Mouse (Mus musculus): ENCODE measurements around the gene 2310057M21Rik. TPM values are rescaled to one million over a fixed set of nuclear protein-coding genes. Genes with fewer than 3 reads are reported as not detected.

2310057M21Rik gene
- polyA plus RNA-seq, 1 experiment from 2014 or later, result 24.0 TPM

- Histone ChIP-seq H3K27ac (replicated peaks) (no peak overlapping the region), H3K4me3 (no peak overlapping the region), H3K27me3 (ENCODE audit: low read depth, poor library complexity, severe bottlenecking) (no peaks in the 10 kb centered on the region), H3K36me3 (no peaks in the 10 kb centered on the region), H3K9me3 (replicated peaks) (no peaks in the 10 kb centered on the region), H3K4me1 (no peaks in the 10 kb centered on the region)
- 82% methylated on average over 8 of the region's 8 CpGs for WGBS
- DNase-seq (ENCODE audit: low spot score), result no peak
These were observed 59.2 kb downstream of the 2310057M21Rik start for GRCm38 (mm10) chr7:131303340-131303739.

DNA sequence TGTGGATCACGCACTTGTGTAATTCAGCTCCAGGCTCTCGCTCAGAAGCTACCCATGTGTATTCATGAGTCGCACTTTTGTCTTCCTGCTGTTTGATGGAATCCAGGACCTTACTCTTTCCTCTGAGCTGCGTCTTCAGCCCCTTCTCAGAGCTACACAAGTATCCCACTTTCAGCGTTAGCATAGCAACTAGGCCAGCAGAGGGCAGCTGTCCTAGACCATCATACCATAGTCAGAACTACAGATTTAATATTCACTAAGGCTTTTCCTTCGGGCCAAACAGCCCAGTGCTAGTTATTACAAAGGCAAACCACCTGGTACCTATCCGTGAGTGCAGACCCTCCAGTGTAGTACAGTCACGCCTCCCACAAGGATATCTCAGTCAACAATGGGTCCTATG, 65.4 kb downstream of the 2310057M21Rik start:
- no peak for DNase-seq (ENCODE audit: low spot score)
- no peaks in the 10 kb centered on the region for H3K36me3 ChIP-seq
- no peaks in the 10 kb centered on the region for H3K9me3 ChIP-seq (replicated peaks)
- no peaks in the 10 kb centered on the region for H3K4me1 ChIP-seq
- H3K4me3 ChIP-seq, result no peak overlapping the region
- H3K27me3 ChIP-seq (ENCODE audit: low read depth, poor library complexity, severe bottlenecking), result no peaks in the 10 kb centered on the region
- H3K27ac ChIP-seq (replicated peaks), result no peak overlapping the region
- WGBS, result 76% methylated on average over 8 of the region's 8 CpGs

Other genes starting within 250 kb of the 2310057M21Rik start
- gene 4933402N03Rik, start 216.4 kb downstream of the 2310057M21Rik start, polyA plus RNA-seq (2016; fragmentation: Nextera tagmentation; extraction: Ambion mirVana), result not detected in 2 replicates
- gene 5430419D17Rik, start 188.4 kb downstream of the 2310057M21Rik start, polyA plus RNA-seq (2016; fragmentation: Nextera tagmentation; extraction: Ambion mirVana), result not detected in 2 replicates
- 0.06 TPM in 1 of 2 replicates, not detected in the other for gene Cuzd1, start 40.5 kb downstream of the 2310057M21Rik start, polyA plus RNA-seq (2016; fragmentation: Nextera tagmentation; extraction: Ambion mirVana)
- gene Fam24b, start 33.2 kb downstream of the 2310057M21Rik start, polyA plus RNA-seq (2016; fragmentation: Nextera tagmentation; extraction: Ambion mirVana), result not detected in 2 replicates
- not detected in 2 replicates for gene Fam24a, start 28.9 kb downstream of the 2310057M21Rik start, polyA plus RNA-seq (2016; fragmentation: Nextera tagmentation; extraction: Ambion mirVana)
- gene Pstk, start 8.4 kb upstream of the 2310057M21Rik start, polyA plus RNA-seq (2016; fragmentation: Nextera tagmentation; extraction: Ambion mirVana), result 71.7 and 76.0 TPM in 2 replicates
- gene Ikzf5, start 47.8 kb upstream of the 2310057M21Rik start, polyA plus RNA-seq (2016; fragmentation: Nextera tagmentation; extraction: Ambion mirVana), result 15.6 and 18.7 TPM in 2 replicates
- 64.1 and 83.5 TPM in 2 replicates for gene Acadsb, start 47.8 kb upstream of the 2310057M21Rik start, polyA plus RNA-seq (2016; fragmentation: Nextera tagmentation; extraction: Ambion mirVana)
- gene Hmx3, start 180.1 kb upstream of the 2310057M21Rik start, polyA plus RNA-seq (2016; fragmentation: Nextera tagmentation; extraction: Ambion mirVana), result not detected in 2 replicates
- 0.07 TPM in 2 replicates for gene Hmx2, start 186.0 kb upstream of the 2310057M21Rik start, polyA plus RNA-seq (2016; fragmentation: Nextera tagmentation; extraction: Ambion mirVana)
- gene Bub3, start 197.5 kb upstream of the 2310057M21Rik start, polyA plus RNA-seq (2016; fragmentation: Nextera tagmentation; extraction: Ambion mirVana), result 323 and 340 TPM in 2 replicates

Measured in midbrain, embryonic 10.5 days (tissue).